Mouse (Mus musculus) brain, embryonic 18.5 days (tissue): ENCODE data around the gene Gm21915.

Experiments used
- DNase-seq: peaks from one replicate; pipeline ENCODE4 v3.0.0-alpha.2; 2012; ENCODE audit warnings: low read depth, low spot score

The Gm21915 gene

DNA sequence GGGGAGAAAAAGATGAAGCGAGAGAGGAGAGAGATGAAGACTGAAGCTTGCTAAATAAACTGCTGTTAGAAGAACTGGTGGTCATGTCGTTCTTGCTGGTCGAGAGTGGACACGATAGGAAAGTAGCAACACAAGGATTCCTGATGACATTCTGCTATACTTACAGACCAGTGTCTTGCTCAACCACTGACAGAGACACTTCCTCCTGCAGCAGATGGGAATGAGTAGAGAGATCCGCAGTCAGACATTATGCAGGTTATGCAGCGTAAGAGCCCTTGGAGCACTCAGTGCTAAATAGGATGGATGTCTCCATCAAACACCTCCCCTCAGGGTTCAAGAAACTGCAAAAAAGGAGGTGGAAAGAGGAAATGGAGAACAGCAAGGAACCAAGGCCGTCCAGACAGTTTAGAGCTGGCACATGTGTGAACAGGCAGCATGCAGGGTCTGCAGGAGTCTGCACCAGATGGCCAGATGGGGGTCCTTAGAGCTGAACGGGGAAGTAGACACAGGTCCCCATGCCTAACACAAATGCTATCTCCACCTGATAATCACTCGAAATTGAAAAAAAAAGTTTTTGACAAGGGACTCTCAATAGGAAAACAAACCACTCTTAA lies 4.1 kb upstream of the Gm21915 start:
- DNase-seq = no peak

DNA sequence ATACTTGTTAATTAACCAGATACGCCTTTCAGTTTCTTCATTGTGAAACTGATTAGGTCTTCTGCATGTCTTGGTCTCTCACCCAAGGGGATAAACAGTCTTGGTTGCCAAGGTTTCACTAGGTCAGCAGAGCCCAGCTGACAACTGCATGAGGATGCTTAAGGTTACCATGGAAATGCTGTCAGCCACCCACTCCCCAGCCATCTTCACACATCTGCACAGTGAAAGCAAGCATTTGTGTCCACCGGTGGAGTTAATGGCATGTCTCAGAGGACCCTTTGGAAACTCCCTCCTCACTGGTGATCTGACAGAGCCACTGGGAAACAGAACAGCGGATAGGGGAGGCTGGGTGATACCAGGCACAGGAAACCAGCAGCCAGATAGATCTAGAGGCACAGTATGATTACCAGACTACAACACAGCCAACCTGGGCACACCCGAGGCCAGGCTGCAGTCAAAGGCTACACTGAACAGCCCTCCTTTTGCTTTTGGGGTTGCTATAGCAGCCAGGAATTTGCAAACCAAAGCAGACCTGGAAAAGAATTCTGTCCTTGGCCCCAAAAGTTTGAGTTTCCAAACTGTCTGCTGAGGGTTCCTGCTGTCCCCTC lies 1.0 kb downstream of the Gm21915 start:
- DNase-seq = no peak

- DNase-seq = no peak
These were observed 5.0 kb downstream of the Gm21915 start for GRCm38 (mm10) chr9:40675203-40675958.

- DNase-seq = no peak
These were observed 8.2 kb downstream of the Gm21915 start for GRCm38 (mm10) chr9:40678653-40679052.

DNA sequence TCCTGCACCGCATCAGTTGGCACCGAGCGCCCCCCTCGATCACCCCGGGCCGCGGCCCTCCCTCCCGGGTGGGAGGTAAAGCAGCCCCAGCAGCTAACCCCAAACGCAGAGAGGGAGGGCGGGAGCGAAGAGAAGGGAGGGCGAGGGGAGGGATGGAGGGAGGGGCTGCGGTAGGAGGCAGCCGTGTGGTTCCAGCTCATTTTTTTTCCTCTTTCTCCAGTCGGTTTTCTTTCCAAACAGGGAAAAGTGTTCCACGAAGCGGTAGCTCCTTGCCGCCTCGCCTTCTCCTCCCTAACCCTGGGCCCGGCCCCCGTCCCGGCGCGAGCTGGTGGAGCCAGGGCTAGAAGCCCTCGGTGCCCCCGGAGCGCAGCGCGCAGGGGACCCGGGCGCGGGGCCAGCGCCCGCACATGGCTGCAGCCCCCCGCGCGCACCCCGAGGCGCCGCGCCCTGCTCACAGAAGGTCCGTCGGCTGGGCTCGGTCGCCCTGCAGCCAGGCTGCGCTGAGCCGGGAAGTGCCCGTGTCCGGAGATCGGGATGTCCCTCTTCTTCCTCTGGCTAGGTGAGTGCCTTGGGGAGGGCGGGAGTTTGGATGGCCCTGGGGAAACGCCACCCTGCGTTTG lies 15.5 kb downstream of the Gm21915 start, which contains the start of gene Clmp:
Gene Clmp, plus strand, starts transcription at position 162 of the 620 bp plus-strand sequence.
- no peak for DNase-seq

- DNase-seq = no peak
These were observed 16.0 kb downstream of the Gm21915 start for GRCm38 (mm10) chr9:40686421-40686899.

GRCm38 (mm10) chr9:40687053-40687452 lies 16.6 kb downstream of the Gm21915 start:
- DNase-seq = no peak

DNA sequence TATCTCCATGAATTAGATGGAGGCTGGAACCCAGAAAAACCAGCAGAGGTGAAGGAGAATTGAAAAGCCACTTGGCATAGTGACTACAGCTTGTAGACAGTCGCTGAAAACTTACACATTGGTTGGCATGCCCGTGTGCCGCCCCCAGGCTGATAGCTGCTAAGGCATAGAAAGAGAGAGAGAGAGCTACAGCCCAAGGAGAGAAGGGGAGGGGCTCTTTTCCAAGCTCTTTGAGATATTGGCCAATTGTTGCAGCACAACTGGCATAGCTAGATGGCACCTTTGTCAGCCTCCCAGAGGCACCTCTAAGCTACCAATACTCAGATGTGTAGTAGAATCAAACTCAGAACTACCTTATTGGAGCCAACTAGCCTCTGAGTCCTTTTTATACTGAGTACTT lies 17.1 kb downstream of the Gm21915 start:
- DNase-seq = no peak

DNA sequence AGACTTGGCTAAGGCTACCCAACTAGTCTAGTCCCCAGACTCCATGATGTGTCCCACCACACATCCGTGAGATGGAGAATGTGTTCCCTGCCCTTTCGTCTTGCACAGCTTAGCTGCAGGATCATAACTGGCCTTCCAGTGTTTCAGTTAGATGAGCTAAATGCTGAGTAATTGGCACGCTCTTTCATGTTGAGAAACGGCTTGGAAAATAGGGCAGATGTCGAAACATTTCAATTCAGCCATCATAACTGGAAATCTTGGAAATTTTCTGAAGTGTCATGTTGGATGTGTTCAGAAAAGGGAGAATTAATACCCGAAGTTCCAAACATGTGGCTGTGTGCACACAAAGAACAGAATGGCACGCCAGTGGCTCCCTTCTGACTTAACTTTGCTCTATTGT lies 20.1 kb downstream of the Gm21915 start:
- no peak for DNase-seq

DNA sequence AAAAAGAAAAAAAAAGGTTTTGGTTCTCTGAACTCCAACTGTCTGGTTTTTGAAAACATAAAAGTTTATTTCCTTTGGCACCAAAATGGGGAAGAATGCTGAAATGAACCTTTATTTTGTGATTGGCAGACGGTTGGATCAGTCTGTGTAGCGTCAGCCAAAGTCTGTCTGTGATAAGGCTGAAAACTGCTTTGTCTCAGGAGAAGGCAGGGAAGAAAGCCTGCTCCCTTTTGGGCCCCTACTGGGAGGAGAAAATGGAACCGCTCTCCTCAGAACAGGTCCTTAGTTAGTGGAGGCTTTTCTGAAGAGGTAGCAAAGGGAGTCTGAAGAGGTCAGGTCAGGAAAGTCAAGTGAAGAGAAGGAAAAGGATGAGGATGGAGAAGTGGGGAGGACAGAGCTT lies 22.6 kb downstream of the Gm21915 start:
- no peak for DNase-seq

DNA sequence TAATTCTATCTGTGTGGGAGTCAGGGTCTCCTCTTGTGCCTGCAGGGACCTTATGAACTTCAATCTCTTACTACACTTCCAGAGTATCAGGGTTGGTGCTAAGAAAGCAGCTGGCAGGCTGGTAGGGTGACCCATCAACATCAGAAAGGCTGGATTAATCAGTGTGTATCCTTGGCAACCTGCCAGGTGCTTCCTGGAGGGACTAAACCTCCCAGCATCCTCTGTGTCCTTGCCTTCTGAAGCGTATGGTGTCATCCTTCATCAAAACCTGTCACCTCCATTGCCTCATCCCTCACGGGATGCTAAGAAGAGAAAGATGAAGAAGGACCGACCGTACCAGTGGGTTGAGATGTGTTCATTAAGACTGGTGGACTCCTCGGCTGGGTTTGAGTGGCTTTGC lies 23.4 kb downstream of the Gm21915 start:
- no peak for DNase-seq

DNA sequence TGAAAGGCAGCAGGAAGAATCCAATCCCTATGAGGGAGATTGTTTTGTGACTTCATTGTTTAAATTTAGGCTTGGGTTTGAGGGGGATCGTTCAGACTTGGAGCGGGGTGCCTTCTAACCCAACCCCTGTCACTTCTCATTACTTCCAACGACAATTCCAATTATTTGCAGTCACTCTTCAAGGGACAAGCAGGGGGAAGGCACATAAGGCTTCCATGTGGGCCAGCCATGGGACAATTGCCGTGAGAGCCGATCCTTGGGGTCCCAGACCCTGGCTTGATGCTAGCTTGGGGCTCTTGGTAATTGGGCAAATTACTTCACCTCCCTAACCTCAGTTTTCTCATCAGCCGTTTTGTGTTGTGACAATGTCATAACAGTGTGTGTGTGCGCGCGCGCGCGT lies 23.9 kb downstream of the Gm21915 start:
- DNase-seq = no peak

GRCm38 (mm10) chr9:40696086-40696485 lies 25.7 kb downstream of the Gm21915 start:
- no peak for DNase-seq

GRCm38 (mm10) chr9:40699194-40699593 lies 28.8 kb downstream of the Gm21915 start:
- DNase-seq = no peak

DNA sequence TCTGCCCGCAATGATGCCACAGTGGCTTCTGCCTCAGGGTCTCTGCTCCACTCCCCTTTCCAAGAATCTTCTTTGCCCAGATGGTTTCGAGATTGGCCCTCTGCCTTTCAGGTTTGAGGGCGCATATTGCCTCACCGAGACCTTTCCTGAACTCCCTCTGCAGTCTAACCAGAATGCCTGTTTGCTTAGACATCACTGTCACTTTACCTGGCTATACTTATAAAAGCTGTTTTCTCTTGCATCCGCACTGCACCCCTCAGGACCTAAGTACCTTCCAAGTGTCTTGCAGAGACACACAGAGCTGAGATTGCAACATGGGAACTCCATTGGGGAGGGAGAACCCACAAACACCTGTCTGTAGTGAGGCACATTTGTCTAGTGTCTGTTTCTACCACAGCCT lies 29.8 kb downstream of the Gm21915 start:
- DNase-seq = no peak

DNA sequence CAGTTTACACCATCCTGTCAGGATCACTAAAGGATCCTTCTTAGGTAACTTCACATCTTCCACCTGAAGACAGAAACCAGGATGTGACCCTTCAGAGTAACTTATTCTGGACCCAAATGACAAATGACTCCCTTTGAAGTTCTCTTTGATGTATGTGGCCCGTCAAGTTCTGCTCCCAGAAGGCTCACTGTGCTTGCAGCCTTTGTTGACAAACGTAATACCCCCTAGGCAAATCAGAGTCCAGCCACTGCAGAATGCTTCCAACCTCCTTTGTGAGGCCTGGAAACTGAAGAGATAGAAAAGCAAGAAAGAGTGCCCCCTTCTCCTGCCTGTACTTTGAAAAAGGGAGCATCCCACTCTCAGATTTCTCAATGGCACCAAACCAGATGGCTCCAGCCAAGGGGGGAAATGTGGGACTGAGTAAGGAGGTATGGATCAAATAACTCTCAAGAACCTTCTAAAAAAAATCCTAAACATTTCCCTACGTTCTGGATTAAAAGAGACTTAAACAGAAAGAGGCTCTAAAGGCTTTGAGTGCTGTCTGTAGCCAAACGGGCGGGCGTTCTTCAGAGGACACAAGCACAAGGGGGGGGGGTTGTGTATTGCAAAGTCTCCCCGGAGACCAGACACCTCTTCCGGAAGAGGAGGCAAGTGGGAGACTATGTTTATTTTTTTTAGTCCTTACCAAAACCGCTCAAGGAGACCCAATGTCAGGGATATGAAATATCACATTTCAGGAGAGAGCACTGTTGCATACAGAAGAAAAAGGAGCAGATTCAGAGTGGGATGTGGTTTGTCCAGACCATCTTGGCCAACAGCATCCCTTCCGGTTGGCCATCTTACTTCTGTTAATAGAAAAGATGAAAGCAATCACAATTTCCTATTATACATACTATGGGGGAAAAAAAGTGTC lies 34.2 kb downstream of the Gm21915 start:
- no peak for DNase-seq

DNA sequence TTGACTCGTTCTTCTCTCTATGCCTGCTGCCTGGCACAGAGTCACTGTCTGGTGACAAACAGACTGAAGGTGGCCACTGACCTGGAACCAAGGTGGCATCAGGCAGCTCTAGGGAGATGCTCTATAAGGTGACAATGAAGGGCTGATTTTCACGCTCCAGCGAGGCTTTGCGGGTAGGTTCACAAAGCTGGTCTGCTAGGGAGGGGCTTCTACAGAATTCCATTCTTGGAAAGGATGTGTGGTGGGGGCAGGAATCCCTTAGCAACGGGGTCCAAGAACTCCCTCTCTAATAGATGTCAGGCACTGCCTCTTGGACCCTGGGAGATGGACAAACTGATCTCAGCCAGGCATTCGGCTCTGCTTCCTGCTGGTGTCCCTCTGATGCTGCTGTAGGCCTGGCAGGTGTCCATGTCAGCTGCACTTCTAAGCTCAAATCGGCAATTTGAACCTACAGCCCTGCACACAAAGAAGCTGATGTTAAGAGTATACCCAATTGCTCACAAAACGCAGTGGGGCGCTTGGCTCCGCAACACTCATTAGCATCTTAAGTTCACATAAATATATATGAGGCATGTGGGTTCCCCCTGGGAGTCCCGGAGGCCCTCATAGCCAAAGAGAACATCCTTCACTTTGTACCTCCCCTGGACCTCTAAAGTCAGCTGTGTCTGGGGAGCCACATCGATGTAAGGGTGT lies 38.2 kb downstream of the Gm21915 start:
- DNase-seq = no peak

DNA sequence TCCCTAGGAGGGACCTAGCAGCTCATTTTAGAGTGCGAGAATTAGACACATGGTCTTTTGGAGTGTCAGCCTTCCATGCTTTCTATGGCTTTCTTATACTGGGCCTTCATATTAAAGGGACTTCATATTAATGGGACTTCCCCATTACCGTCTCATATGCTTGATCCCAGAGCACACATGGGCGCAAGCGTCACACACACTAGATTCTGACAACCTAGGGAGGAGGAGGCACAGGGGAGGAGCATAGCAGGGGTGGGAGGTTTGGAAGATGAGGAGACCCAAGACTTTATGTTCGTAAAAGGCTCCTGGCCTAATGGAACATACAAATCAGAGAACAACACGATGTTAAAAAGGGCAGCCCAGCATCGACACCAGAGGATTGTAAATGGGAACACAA lies 38.7 kb downstream of the Gm21915 start:
- DNase-seq = no peak

- DNase-seq = no peak
These were observed 39.2 kb downstream of the Gm21915 start for GRCm38 (mm10) chr9:40709587-40709986.

DNA sequence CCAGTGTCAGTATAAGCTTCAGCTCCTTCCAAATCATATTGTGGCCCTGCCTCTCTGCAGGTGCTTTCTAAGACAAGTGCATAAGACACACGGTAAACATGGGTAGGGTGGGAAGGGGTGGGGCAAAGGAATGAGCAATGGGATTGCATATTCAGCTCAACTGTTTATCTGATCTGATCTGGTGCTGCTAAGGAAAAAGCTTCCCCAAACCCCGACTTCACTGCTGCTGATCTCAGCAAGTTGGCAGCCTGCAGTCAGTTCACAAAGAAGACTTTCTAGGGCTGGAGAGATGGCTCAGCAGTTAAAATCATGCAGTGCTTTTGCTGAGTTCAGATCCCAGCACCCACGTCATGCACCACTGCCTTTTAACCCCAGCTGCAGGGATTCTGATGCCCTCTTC lies 39.6 kb downstream of the Gm21915 start:
- DNase-seq = no peak

- DNase-seq = no peak
These were observed 41.2 kb downstream of the Gm21915 start for GRCm38 (mm10) chr9:40711654-40712053.
